Mouse (Mus musculus): ENCODE measurements around the gene Pex1.
"Not testable (repeated sequence)": the region's sequence is repeated elsewhere in the genome, so short reads cannot be mapped to it uniquely, and the experiment has no call there.

Pex1 gene

GRCm38 (mm10) chr5:3644621-3645020 lies 48.8 kb downstream of the Pex1 start:
- DNase-seq (ENCODE audit: extremely low spot score, low read depth, low spot score): no peak

GRCm38 (mm10) chr5:3645326-3645725 lies 49.5 kb downstream of the Pex1 start:
- DNase-seq (ENCODE audit: extremely low spot score, low read depth, low spot score): no peak

- no peak for DNase-seq (ENCODE audit: extremely low spot score, low read depth, low spot score)
These were observed 50.7 kb downstream of the Pex1 start for GRCm38 (mm10) chr5:3646539-3646938.

GRCm38 (mm10) chr5:3646991-3647707 lies 51.3 kb downstream of the Pex1 start:
- no peak for DNase-seq (ENCODE audit: extremely low spot score, low read depth, low spot score)

- peak; percentile 39 for DNase-seq (ENCODE audit: extremely low spot score, low read depth, low spot score)
These were observed 51.8 kb downstream of the Pex1 start for GRCm38 (mm10) chr5:3647708-3648121.

- no peak for DNase-seq (ENCODE audit: extremely low spot score, low read depth, low spot score)
These were observed 52.5 kb downstream of the Pex1 start for GRCm38 (mm10) chr5:3648206-3648848.

DNA sequence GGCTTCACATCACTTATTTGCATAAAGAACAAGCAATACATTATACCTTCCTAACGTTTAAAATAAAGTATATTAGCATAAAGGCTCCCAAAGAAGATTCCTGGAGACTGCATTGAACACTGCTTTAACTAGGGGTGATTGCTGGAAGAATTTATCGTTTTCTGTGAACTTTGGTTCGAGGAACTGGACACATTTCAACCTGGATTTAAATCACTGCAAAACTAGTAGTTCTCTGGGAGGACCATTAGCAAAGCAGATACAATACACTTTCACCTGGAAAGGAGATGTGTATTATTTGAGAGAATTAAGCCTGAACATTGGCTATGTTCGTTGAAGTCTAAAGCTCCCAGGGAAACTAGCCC lies 53.0 kb downstream of the Pex1 start:
- DNase-seq (ENCODE audit: extremely low spot score, low read depth, low spot score): no peak

DNA sequence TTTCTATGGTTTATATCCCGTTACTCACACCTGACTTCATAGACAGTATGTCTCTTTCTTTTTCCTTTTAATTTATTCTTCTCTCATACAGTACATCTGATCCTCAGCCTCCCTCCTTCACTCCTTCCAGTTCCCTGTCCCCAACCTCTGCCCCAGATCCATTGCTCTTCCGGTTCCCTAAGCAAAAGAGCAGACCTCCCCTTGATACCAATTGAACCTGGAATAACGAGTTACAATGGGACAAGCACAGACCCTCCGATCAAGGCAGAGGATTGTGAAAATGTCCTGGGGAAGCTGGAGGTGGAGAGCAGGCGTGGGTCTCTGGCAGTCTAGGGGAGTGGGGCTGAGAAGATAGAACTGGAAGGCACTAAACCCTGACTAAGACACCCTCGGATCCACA lies 55.0 kb downstream of the Pex1 start, which contains the start of gene Tmbim7:
TSS of gene Tmbim7 (plus strand) at position 301 of the 400 bp plus-strand sequence.
- no peak for DNase-seq (ENCODE audit: extremely low spot score, low read depth, low spot score)

GRCm38 (mm10) chr5:3651621-3652020 lies 55.8 kb downstream of the Pex1 start:
- DNase-seq (ENCODE audit: extremely low spot score, low read depth, low spot score): no peak

GRCm38 (mm10) chr5:3652903-3653575 lies 57.2 kb downstream of the Pex1 start:
- not testable (repeated sequence) for DNase-seq (ENCODE audit: extremely low spot score, low read depth, low spot score)

DNA sequence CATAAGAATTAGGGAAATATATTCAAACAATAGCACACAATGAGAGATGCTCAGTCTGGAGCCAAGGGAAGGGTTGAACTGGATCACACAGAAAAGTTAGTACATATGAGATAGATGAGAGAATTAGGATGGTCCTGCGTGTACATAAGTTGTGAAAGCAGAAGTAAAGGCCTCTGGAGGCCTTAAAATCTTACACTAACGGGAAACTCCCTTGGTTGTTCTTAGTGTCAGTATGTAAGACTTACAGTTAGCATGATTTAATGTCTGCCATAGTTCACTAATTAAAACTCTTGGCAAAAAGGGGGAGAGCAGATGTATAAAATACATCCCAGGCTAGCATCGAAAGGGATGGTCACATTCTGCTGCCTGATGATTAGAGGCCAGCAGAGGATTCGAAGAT lies 57.9 kb downstream of the Pex1 start:
- DNase-seq (ENCODE audit: extremely low spot score, low read depth, low spot score): no peak

- DNase-seq (ENCODE audit: extremely low spot score, low read depth, low spot score): no peak
These were observed 61.2 kb downstream of the Pex1 start, which contains the start of gene Gatad1 for GRCm38 (mm10) chr5:3657085-3657484. Gene Gatad1, minus strand, starts transcription at chr5:3657185.

- DNase-seq (ENCODE audit: extremely low spot score, low read depth, low spot score): no peak
These were observed 69.4 kb downstream of the Pex1 start for GRCm38 (mm10) chr5:3665225-3665624.

DNA sequence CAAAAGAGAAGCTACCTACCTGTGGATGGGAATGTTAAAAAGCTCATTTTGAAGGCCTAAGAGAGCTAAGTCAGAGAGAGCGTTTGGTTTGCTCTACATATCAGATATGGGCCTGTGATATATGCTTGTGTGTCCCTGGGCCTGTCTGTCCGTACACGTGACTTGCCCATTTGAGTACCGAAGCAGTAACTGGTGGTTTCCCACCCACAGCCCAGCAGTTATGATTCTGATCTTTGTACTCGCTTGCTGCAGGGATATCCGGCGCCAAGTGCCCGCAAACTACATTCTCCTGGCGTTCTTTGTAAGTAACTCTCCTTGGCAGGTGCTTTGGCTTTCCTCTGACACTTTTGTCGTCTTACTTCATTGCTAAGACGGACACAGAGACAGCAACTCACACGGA lies 70.7 kb downstream of the Pex1 start:
- DNase-seq (ENCODE audit: extremely low spot score, low read depth, low spot score): no peak

DNA sequence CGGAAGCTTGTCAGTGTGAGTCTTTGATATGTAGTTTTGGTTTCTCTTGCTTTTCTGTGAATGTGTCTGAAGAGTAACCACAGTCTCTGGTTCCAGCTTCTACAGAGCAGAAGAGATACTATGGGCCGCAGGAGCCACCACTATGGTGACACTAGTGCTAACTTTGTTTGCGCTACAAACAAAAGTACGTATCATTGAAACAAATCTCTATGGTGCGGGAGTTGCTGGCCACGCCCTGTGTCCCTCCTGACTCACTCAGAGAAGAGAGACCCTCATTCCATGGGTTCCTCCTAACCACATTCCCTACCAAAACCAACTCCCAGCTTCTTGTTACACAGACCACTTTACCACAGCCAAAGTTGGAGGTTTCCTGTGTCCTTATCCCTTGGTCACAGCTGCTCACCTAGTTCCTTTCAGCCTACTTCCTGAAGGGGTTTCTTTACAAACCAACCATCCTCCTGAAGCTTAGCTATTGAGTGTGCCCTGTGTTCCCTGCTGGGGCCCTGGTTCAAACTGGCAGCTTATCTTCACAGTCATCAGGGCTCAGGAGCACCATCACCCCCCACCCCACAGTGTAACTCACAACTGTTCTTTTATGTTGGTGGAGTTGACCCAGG lies 74.2 kb downstream of the Pex1 start:
- DNase-seq (ENCODE audit: extremely low spot score, low read depth, low spot score): no peak
